Mouse (Mus musculus) cortical plate, adult 2 months (tissue): ENCODE measurements at regions not wholly inside any gene's neighbourhood (a gene's known extent, or its start where the extent isn't known, plus 50 kb on each side); places are given as distances from the start of the nearest gene placed in this dataset.

Experiments
- H3K27ac ChIP-seq: fragments of 200-500 bp; 2 replicates; pipeline ENCODE4 v1.5.1; 2012; ENCODE audit warnings: low read length, control low read depth, inconsistent platforms; ENCODE audit not compliant: insufficient read depth
- H3K4me1 ChIP-seq: fragments of 200-500 bp; 2 replicates; pipeline ENCODE4 v1.6.1; 2011; ENCODE audit warnings: low read length; ENCODE audit not compliant: control insufficient read depth, insufficient read depth
- H3K4me3 ChIP-seq: fragments of 200-500 bp; 2 replicates; pipeline ENCODE4 v1.5.1; 2011; ENCODE audit warnings: mild to moderate bottlenecking, low read length, control low read depth; ENCODE audit not compliant: insufficient read depth
- CTCF ChIP-seq: fragments of 200-500 bp; IDR thresholded peaks from 2 replicates; pipeline ENCODE4 v1.5.1; 2011; ENCODE audit warnings: mild to moderate bottlenecking, control low read depth, low read length; ENCODE audit not compliant: insufficient read depth; ENCODE audit errors: extremely low read depth
- POLR2A ChIP-seq: fragments of 200-500 bp; IDR thresholded peaks from 2 replicates; pipeline ENCODE4 v1.6.1; 2011; ENCODE audit warnings: mild to moderate bottlenecking, low read length, control low read depth; ENCODE audit not compliant: insufficient read depth; ENCODE audit errors: extremely low read depth

GRCm38 (mm10) chr19:28772840-28773570 lies 61.8 kb upstream of the Slc1a1 start:
- Histone ChIP-seq H3K27ac (no peak overlapping the region), H3K4me1 (no peaks in the 10 kb centered on the region), H3K4me3 (no peak overlapping the region)
- TF ChIP-seq POLR2A (no peak), CTCF (no peak)

GRCm38 (mm10) chr19:28776868-28777267 lies 58.0 kb upstream of the Slc1a1 start:
- no peak overlapping the region for H3K27ac ChIP-seq
- H3K4me3 ChIP-seq: no peak overlapping the region
- H3K4me1 ChIP-seq: no peaks in the 10 kb centered on the region
- no peak for TF ChIP-seq POLR2A
- peak; percentile 75 for TF ChIP-seq CTCF

DNA sequence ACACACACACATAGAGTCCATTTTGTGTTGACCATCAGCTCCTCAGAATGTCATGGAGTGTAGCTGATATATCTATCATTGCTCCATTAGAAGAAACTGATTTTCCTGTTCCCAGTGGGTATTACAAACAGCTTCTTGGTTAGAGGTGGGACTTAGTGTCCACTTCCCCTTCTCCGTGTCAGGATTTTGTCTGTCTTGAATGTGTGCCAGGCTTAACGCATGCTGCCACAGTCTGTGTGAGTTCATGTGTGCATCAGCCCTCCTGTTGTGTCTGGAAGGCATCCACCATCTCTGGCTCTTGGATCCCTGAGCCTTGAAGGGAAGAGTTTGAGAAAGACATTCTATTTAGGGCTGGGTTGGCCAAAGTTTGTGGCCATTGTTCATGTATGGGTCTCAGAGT lies 57.2 kb upstream of the Slc1a1 start:
- H3K4me3 ChIP-seq: no peak overlapping the region

DNA sequence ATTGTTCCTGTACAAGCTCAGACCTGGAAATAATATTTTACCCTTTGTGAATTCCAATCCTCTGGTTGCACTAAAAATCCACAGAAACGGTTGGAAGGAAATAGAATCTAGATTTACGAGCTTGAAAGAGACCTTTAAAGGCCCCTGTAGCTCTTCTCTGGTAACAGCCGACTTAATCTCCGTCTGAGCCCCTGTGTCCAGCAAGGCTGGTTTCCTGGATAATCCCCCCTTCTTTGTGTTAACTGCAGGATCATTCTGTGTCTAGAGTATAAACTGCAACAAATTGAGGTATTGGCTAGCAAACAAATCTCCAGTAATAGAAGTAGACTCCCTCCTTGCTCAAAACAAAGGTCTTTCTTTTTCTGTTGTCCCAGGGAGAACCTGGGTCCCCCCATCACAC lies 56.5 kb upstream of the Slc1a1 start:
- Histone ChIP-seq H3K4me3 (no peak overlapping the region), H3K27ac (no peak overlapping the region), H3K4me1 (no peaks in the 10 kb centered on the region)
- TF ChIP-seq CTCF (no peak), POLR2A (no peak)

More for the DNA sequence above, 57.2 kb upstream of the Slc1a1 start:
- Histone ChIP-seq H3K4me1 (no peaks in the 10 kb centered on the region), H3K27ac (no peak overlapping the region)
- TF ChIP-seq POLR2A: no peak
- TF ChIP-seq CTCF: no peak

DNA sequence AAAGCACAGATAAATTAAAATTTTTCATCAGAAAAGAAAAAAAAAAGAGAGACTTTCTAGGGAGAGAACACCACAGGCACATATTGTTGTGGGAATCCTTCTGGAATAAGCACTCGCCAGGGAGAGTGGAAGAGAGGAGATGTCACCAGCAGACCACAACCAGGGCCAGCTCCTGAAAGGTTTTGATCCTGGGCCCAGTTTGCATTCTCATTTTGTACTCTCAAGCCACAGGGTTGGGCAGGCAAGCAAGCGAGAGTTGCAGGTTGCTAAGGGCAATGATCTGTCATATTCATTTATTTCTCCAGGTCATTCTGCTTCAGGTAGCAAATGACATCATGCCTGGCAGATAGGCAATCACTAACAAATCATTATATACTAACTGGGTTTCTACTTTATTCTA lies 52.9 kb upstream of the Slc1a1 start:
- no peaks in the 10 kb centered on the region for H3K4me1 ChIP-seq
- no peak overlapping the region for H3K4me3 ChIP-seq
- TF ChIP-seq POLR2A: no peak
- no peak for TF ChIP-seq CTCF
- no peak overlapping the region for H3K27ac ChIP-seq
